Comparison of ENCODE assay signal across 8 mouse cellular contexts in genomic region chr4:114908829-114909601, GRCm38 (mm10). TPM values are rescaled to one million over a fixed set of nuclear protein-coding genes. Genes with fewer than 3 reads are reported as not detected.
DNase-seq lines count a peak whose midpoint lies in the region; ATAC-seq and TF ChIP-seq lines count a peak whose summit lies in the region.

TSS of gene Foxd2 (minus strand) at chr4:114908873.

- DNase-seq in MEL (ENCODE audit: low read depth, low spot score), result peak; percentile 93
- DNase-seq in c-Kit-positive CD71-negative TER-119-negative erythroid progenitor cells, embryonic 14.5 days (ENCODE audit: low read depth), result peak; percentile 89
- DNase-seq in forebrain, embryonic 11.5 days (ENCODE audit: low spot score), result peak; percentile 97
- DNase-seq in heart, postnatal 14 days, result peak; percentile 96
- DNase-seq in layer of hippocampus, adult 2 months (ENCODE audit: low spot score in 2 of 2), result peak; percentile 23 to 68
- peak; percentile 86 for DNase-seq in lung, postnatal 36 days
- DNase-seq in retina, adult 2 months (ENCODE audit: low read depth, low spot score), result peak; percentile 49
- peak; percentile 85 for DNase-seq in urinary bladder, adult 2 months (ENCODE audit: low spot score)

- H3K9ac ChIP-seq in MEL (ENCODE audit: control insufficient read depth, low read depth, low read length, poor library complexity, severe bottlenecking), result peak within 1 kb of the TSS; percentile 89
- H3K9ac ChIP-seq in forebrain, embryonic 11.5 days (ENCODE audit: low read length), result peak within 1 kb of the TSS; percentile 41

- peak; percentile 68 to 90 (median 90) for TF ChIP-seq CTCF in MEL (IDR thresholded peaks at IDR 0.05 in 2 of 3, conservative IDR thresholded peaks at IDR 0.05 in 1 of 3; ENCODE audit: control insufficient read depth in 1 of 3, insufficient read depth in 1 of 3, low read depth in 2 of 3, low read length in 3 of 3, poor library complexity in 1 of 3, severe bottlenecking in 1 of 3)
- TF ChIP-seq CTCF in layer of hippocampus, adult 2 months (conservative IDR thresholded peaks at IDR 0.05), result peak; percentile 85

- TF ChIP-seq POLR2A in MEL (IDR thresholded peaks at IDR 0.05; ENCODE audit: control insufficient read depth in 1 of 2, insufficient read depth in 1 of 2, low read depth in 1 of 2, low read length in 2 of 2, poor library complexity in 1 of 2), result peak in 1 of 2 experiments; percentile 70; a peak in 2 of 4 replicates

- peak within 1 kb of the TSS; percentile 61 to 90 for H3K4me3 ChIP-seq in MEL (ENCODE audit: control insufficient read depth in 1 of 2, insufficient read depth in 1 of 2, low read depth in 2 of 2, low read length in 2 of 2)
- peak within 1 kb of the TSS; percentile 41 for H3K4me3 ChIP-seq in forebrain, embryonic 11.5 days (ENCODE audit: low read depth, low read length)
- H3K4me3 ChIP-seq in layer of hippocampus, adult 2 months, result peak within 1 kb of the TSS; percentile 50

- peak within 1 kb of the TSS; percentile 97 for H3K27ac ChIP-seq in MEL (ENCODE audit: control insufficient read depth, low read depth, low read length)
- H3K27ac ChIP-seq in forebrain, embryonic 11.5 days (ENCODE audit: low read depth, low read length), result no peak within 1 kb of the TSS
- H3K27ac ChIP-seq in layer of hippocampus, adult 2 months, result 0 out of 2 replicates have a peak within 1 kb of the TSS, but pooled peaks have one; percentile 47

- H3K27me3 ChIP-seq in MEL (ENCODE audit: control insufficient read depth in 1 of 2, insufficient read depth in 2 of 2, low read length in 2 of 2), result no peaks in the 10 kb centered on the region
- H3K27me3 ChIP-seq in forebrain, embryonic 11.5 days (ENCODE audit: control insufficient read depth, insufficient read depth, low read length), result peaks cover 91% of the 10 kb centered on the region

- peak; percentile 8 for TF ChIP-seq RAD21 in MEL (IDR thresholded peaks at IDR 0.05; ENCODE audit: low read depth, low read length)

- peak; percentile 87 for ATAC-seq in forebrain, embryonic 11.5 days (replicated peaks; ENCODE audit: low FRiP score)

- H3K79me2 ChIP-seq in MEL (ENCODE audit: control insufficient read depth, insufficient read depth, low read length, poor library complexity), result peaks cover 10% of the 10 kb centered on the region

- no peaks in the 10 kb centered on the region for H3K9me3 ChIP-seq in MEL (replicated peaks; ENCODE audit: insufficient read depth, low read length)
- no peaks in the 10 kb centered on the region for H3K9me3 ChIP-seq in forebrain, embryonic 11.5 days (ENCODE audit: control insufficient read depth, low read length)

- intact Hi-C loops in heart, postnatal 14 days (cut with DNase I), result loop anchor here (5.0 kb wide), 2 partner anchors 73 to 148 kb away; partner anchors contain the start of gene Tal1

- H3K4me1 ChIP-seq in MEL (ENCODE audit: control insufficient read depth in 1 of 2, insufficient read depth in 2 of 2, low read length in 2 of 2), result no peaks in the 10 kb centered on the region; a peak in 1 of 4 replicates
- peaks cover 20% of the 10 kb centered on the region for H3K4me1 ChIP-seq in forebrain, embryonic 11.5 days (replicated peaks; ENCODE audit: control insufficient read depth, insufficient read depth, low read length)

- no peak for TF ChIP-seq EP300 in MEL (IDR thresholded peaks at IDR 0.05; ENCODE audit: low read depth in 1 of 2, low read length in 2 of 2)

- peak within 1 kb of the TSS; percentile 62 for H3K4me2 ChIP-seq in forebrain, embryonic 11.5 days (ENCODE audit: low read depth, low read length, severe bottlenecking)

- WGBS in forebrain, embryonic 11.5 days, result under 1% methylated on average over 61 of the region's 64 CpGs

- peaks cover 0 to 3% of the 10 kb centered on the region in 2 experiments; a peak in 1 of 4 replicates for H3K36me3 ChIP-seq in MEL (ENCODE audit: control insufficient read depth in 1 of 2, insufficient read depth in 2 of 2, low read length in 2 of 2)
- H3K36me3 ChIP-seq in forebrain, embryonic 11.5 days (ENCODE audit: control insufficient read depth, insufficient read depth, low read length), result no peaks in the 10 kb centered on the region

TF ChIP-seq in MEL, 35 proteins besides CTCF, POLR2A, EP300 and RAD21:
- no peak for TF ChIP-seq CHD2 (IDR thresholded peaks at IDR 0.05; ENCODE audit: low read length)
- no peak for TF ChIP-seq POLR2AphosphoS2 (IDR thresholded peaks at IDR 0.05; ENCODE audit: low read length)
- no peak for TF ChIP-seq RCOR1 (IDR thresholded peaks at IDR 0.05; ENCODE audit: low read depth, low read length)
- no peak for TF ChIP-seq TAL1 (IDR thresholded peaks at IDR 0.05; ENCODE audit: low read length)
- TF ChIP-seq MYC (IDR thresholded peaks at IDR 0.05; ENCODE audit: low read depth, low read length), result no peak
- TF ChIP-seq SMC3 (IDR thresholded peaks at IDR 0.05; ENCODE audit: low read depth, low read length), result peak; percentile 50
- TF ChIP-seq MAZ (IDR thresholded peaks at IDR 0.05; ENCODE audit: low read depth, low read length), result peak; percentile 92; the same call in 1 of the 2 replicates
- TF ChIP-seq ZC3H11A (IDR thresholded peaks at IDR 0.05; ENCODE audit: low read depth, low read length), result no peak
- TF ChIP-seq ELF1 (IDR thresholded peaks at IDR 0.05; ENCODE audit: low read depth, low read length), result 0 out of 2 replicates have a peak, but pooled peaks have one; percentile 30
- TF ChIP-seq GATA1 (IDR thresholded peaks at IDR 0.05; ENCODE audit: low read depth, low read length), result no peak
- no peak for TF ChIP-seq ZKSCAN1 (IDR thresholded peaks at IDR 0.05; ENCODE audit: low read depth, low read length)
- TF ChIP-seq E2F4 (IDR thresholded peaks at IDR 0.05; ENCODE audit: borderline replicate concordance, low read depth, low read length), result no peak; the same call in 1 of the 2 replicates
- no peak for TF ChIP-seq MAX (IDR thresholded peaks at IDR 0.05; ENCODE audit: low read length)
- TF ChIP-seq NELFE (IDR thresholded peaks at IDR 0.05; ENCODE audit: low read depth, low read length), result no peak
- 0 out of 2 replicates have a peak, but pooled peaks have one; percentile 53 for TF ChIP-seq MXI1 (IDR thresholded peaks at IDR 0.05; ENCODE audit: low read depth, low read length)
- TF ChIP-seq ZNF384 (IDR thresholded peaks at IDR 0.05; ENCODE audit: low read depth, low read length), result no peak
- no peak for TF ChIP-seq KAT2A (conservative IDR thresholded peaks at IDR 0.05; ENCODE audit: low read depth, low read length)
- no peak for TF ChIP-seq MEF2A (IDR thresholded peaks at IDR 0.05; ENCODE audit: extremely low read depth, insufficient replicate concordance, low read depth, low read length, poor library complexity, severe bottlenecking)
- no peak for TF ChIP-seq BHLHE40 (IDR thresholded peaks at IDR 0.05; ENCODE audit: borderline replicate concordance, low read depth, low read length)
- TF ChIP-seq CHD1 (IDR thresholded peaks at IDR 0.05; ENCODE audit: low read depth, low read length), result no peak
- no peak for TF ChIP-seq USF1 (IDR thresholded peaks at IDR 0.05; ENCODE audit: low read depth, low read length)
- TF ChIP-seq MAFK (IDR thresholded peaks at IDR 0.05; ENCODE audit: borderline replicate concordance, low read depth, low read length), result no peak
- 0 out of 2 replicates have a peak, but pooled peaks have one; percentile 65 for TF ChIP-seq UBTF (IDR thresholded peaks at IDR 0.05; ENCODE audit: borderline replicate concordance, insufficient read depth, low read depth, low read length)
- 0 out of 2 replicates have a peak, but pooled peaks have one; percentile 60 for TF ChIP-seq TBP (IDR thresholded peaks at IDR 0.05; ENCODE audit: low read depth, low read length)
- no peak for TF ChIP-seq MYB (IDR thresholded peaks at IDR 0.05; ENCODE audit: low read depth, low read length)
- 0 out of 2 replicates have a peak, but pooled peaks have one; percentile 3 for TF ChIP-seq TCF12 (IDR thresholded peaks at IDR 0.05; ENCODE audit: low read depth, low read length)
- peak; percentile 64; the same call in 1 of the 2 replicates for TF ChIP-seq SIN3A (IDR thresholded peaks at IDR 0.05; ENCODE audit: low read length)
- TF ChIP-seq GABPA (IDR thresholded peaks at IDR 0.05; ENCODE audit: low read depth, low read length), result no peak
- no peak for TF ChIP-seq ETS1 (IDR thresholded peaks at IDR 0.05; ENCODE audit: low read depth, low read length)
- no peak for TF ChIP-seq NRF1 (IDR thresholded peaks at IDR 0.05; ENCODE audit: insufficient read depth, low read depth, low read length, poor library complexity, severe bottlenecking)
- TF ChIP-seq HCFC1 (IDR thresholded peaks at IDR 0.05; ENCODE audit: low read depth, low read length), result no peak; the same call in none of the 2 replicates
- TF ChIP-seq USF2 (IDR thresholded peaks at IDR 0.05; ENCODE audit: borderline replicate concordance in 1 of 2, insufficient read depth in 1 of 2, low read depth in 1 of 2, low read length in 2 of 2), result no peak
- TF ChIP-seq ZMIZ1 (IDR thresholded peaks at IDR 0.05; ENCODE audit: low read depth, low read length), result no peak
TF ChIP-seq in MEL: peak in this region for 8.

RNA-seq across cellular contexts. Expression of gene Foxd2, which starts in this region (rescaled TPM):
- total RNA-seq in MEL (2012; rRNA removed), result 0.42 and 0.73 TPM in 2 replicates
- 1 to 10 TPM in 1 of 2 experiments, not detected in 1; 1.1 TPM for polyA plus RNA-seq in MEL (2012; ENCODE audit: insufficient read depth in 1 of 2, insufficient read length in 2 of 2, low read depth in 1 of 2, low replicate concordance in 2 of 2, missing spikeins in 1 of 2)
- 1.1 and 1.6 TPM in 2 replicates for polyA plus RNA-seq in forebrain, embryonic 11.5 days (2014; fragmentation: Nextera tagmentation; extraction: Ambion mirVana)
- total RNA-seq in heart, postnatal 14 days (2021), result under 1 TPM; 0.38 to 0.39 TPM
- total RNA-seq in layer of hippocampus, adult 2 months (2021), result under 1 TPM in 1 of 2 experiments, not detected in 1; 0.18 TPM
- polyA plus RNA-seq in urinary bladder, adult 2 months (2012; rRNA removed), result 0.66 and 0.97 TPM in 2 replicates

Comparison
In these comparisons a context has a peak if more than half of its experiments do, and no peak if none do; other contexts are left out.
1. Peak in DNase-seq in heart, postnatal 14 days; RNA of the gene not detected or under 1 TPM.
2. Peak in DNase-seq, H3K4me3 ChIP-seq and H3K27ac ChIP-seq in layer of hippocampus, adult 2 months; RNA of the gene not detected or under 1 TPM.
3. Peak in DNase-seq in urinary bladder, adult 2 months; RNA of the gene not detected or under 1 TPM.
4. DNase-seq: peak in every context shown above with its lines; median percentile 97 in forebrain, embryonic 11.5 days; 96 in heart, postnatal 14 days; 93 in MEL; 89 in c-Kit-positive CD71-negative TER-119-negative erythroid progenitor cells, embryonic 14.5 days; 86 in lung, postnatal 36 days; 85 in urinary bladder, adult 2 months; 49 in retina, adult 2 months; 46 in layer of hippocampus, adult 2 months.